Mouse (Mus musculus): ENCODE results near the gene Thrb. TPM values are rescaled to one million over a fixed set of nuclear protein-coding genes. Genes with fewer than 3 reads are reported as not detected.

The Thrb gene
- polyA plus RNA-seq, 1 experiment from 2014 or later: 7.8 TPM

GRCm38 (mm10) chr14:17835738-17836137 is 175.7 kb downstream of the Thrb start:
- in situ Hi-C loops (cut with MboI; ENCODE audit: low pct_unique_long_range_greater_than_20kb): no loop called here
- ChIA-PET POLR2A (no interaction called here), CTCF (interaction anchor here (0.7 kb wide), 1 partner anchor 12 kb away, joined by 3 read pairs; no protein-coding TSS in a partner anchor)
- ATAC-seq (no peak), DNase-seq (ENCODE audit: low read depth, low spot score) (no peak)
- no peak for TF ChIP-seq CTCF (IDR thresholded peaks at IDR 0.05)
- no peaks in the 10 kb centered on the region for H3K27me3 ChIP-seq

GRCm38 (mm10) chr14:17836766-17837165 is 176.7 kb downstream of the Thrb start:
- CTCF ChIA-PET: interaction anchor here (0.9 to 1.6 kb wide), 2 partner anchors 11 to 14 kb away, joined by 3 read pairs; no protein-coding TSS in a partner anchor
- no peak for DNase-seq (ENCODE audit: low read depth, low spot score)
- no peak for ATAC-seq
- in situ Hi-C loops (cut with MboI; ENCODE audit: low pct_unique_long_range_greater_than_20kb): no loop called here
- no peak for TF ChIP-seq CTCF (IDR thresholded peaks at IDR 0.05)
- no peaks in the 10 kb centered on the region for H3K27me3 ChIP-seq
- POLR2A ChIA-PET: no interaction called here

GRCm38 (mm10) chr14:17845003-17845697 is 185.1 kb downstream of the Thrb start:
- POLR2A ChIA-PET: interaction anchor here (0.7 kb wide), 1 partner anchor 185 kb away, joined by 3 read pairs; the partner anchor contains the start of gene Thrb
- H3K27me3 ChIP-seq: no peaks in the 10 kb centered on the region
- TF ChIP-seq CTCF (IDR thresholded peaks at IDR 0.05): no peak
- ATAC-seq: peak; percentile 73
- no peak for DNase-seq (ENCODE audit: low read depth, low spot score)
- CTCF ChIA-PET: no interaction called here
- in situ Hi-C loops (cut with MboI; ENCODE audit: low pct_unique_long_range_greater_than_20kb): no loop called here

GRCm38 (mm10) chr14:17845871-17846270 is 185.8 kb downstream of the Thrb start:
- ChIA-PET CTCF (no interaction called here), POLR2A (interaction anchor here (0.7 kb wide), 1 partner anchor 186 kb away, joined by 3 read pairs; the partner anchor contains the start of gene Thrb)
- in situ Hi-C loops (cut with MboI; ENCODE audit: low pct_unique_long_range_greater_than_20kb): no loop called here
- no peak for ATAC-seq
- TF ChIP-seq CTCF (IDR thresholded peaks at IDR 0.05): no peak
- H3K27me3 ChIP-seq: no peaks in the 10 kb centered on the region
- no peak for DNase-seq (ENCODE audit: low read depth, low spot score)

- ChIA-PET POLR2A (no interaction called here), CTCF (interaction anchor here (1.3 kb wide), 1 partner anchor 56 kb away, joined by 3 read pairs; no protein-coding TSS in a partner anchor)
- no peak for TF ChIP-seq CTCF (IDR thresholded peaks at IDR 0.05)
- in situ Hi-C loops (cut with MboI; ENCODE audit: low pct_unique_long_range_greater_than_20kb): no loop called here
- ATAC-seq: no peak
- no peaks in the 10 kb centered on the region for H3K27me3 ChIP-seq
- DNase-seq (ENCODE audit: low read depth, low spot score): no peak
Measured at GRCm38 (mm10) chr14:17846700-17847099, 186.6 kb downstream of the Thrb start.

GRCm38 (mm10) chr14:17847211-17847610 is 187.2 kb downstream of the Thrb start:
- no peak for ATAC-seq
- DNase-seq (ENCODE audit: low read depth, low spot score): no peak
- TF ChIP-seq CTCF (IDR thresholded peaks at IDR 0.05): no peak
- in situ Hi-C loops (cut with MboI; ENCODE audit: low pct_unique_long_range_greater_than_20kb): no loop called here
- ChIA-PET CTCF (interaction anchor here (1.1 to 1.3 kb wide), 2 partner anchors 10 to 56 kb away, joined by 3 read pairs; no protein-coding TSS in a partner anchor), POLR2A (no interaction called here)
- H3K27me3 ChIP-seq: no peaks in the 10 kb centered on the region

- TF ChIP-seq CTCF (IDR thresholded peaks at IDR 0.05): no peak
- in situ Hi-C loops (cut with MboI; ENCODE audit: low pct_unique_long_range_greater_than_20kb): no loop called here
- ATAC-seq (peak; percentile 42), DNase-seq (ENCODE audit: low read depth, low spot score) (no peak)
- POLR2A ChIA-PET: interaction anchor here (0.6 kb wide), 1 partner anchor 188 kb away, joined by 3 read pairs; no protein-coding TSS in a partner anchor
- no peaks in the 10 kb centered on the region for H3K27me3 ChIP-seq
- CTCF ChIA-PET: interaction anchor here (1.1 to 1.3 kb wide), 3 partner anchors 12 to 72 kb away, joined by 3 read pairs; no protein-coding TSS in a partner anchor
Measured at GRCm38 (mm10) chr14:17850355-17850754, 190.3 kb downstream of the Thrb start.

GRCm38 (mm10) chr14:17852236-17852635 is 192.2 kb downstream of the Thrb start:
- in situ Hi-C loops (cut with MboI; ENCODE audit: low pct_unique_long_range_greater_than_20kb): no loop called here
- POLR2A ChIA-PET: no interaction called here
- ATAC-seq: no peak
- TF ChIP-seq CTCF (IDR thresholded peaks at IDR 0.05): no peak
- CTCF ChIA-PET: interaction anchor here (0.9 kb wide), 1 partner anchor 13 kb away, joined by 4 read pairs; no protein-coding TSS in a partner anchor
- DNase-seq (ENCODE audit: low read depth, low spot score): no peak
- H3K27me3 ChIP-seq: no peaks in the 10 kb centered on the region

- TF ChIP-seq CTCF (IDR thresholded peaks at IDR 0.05): no peak
- ATAC-seq (no peak), DNase-seq (ENCODE audit: low read depth, low spot score) (no peak)
- POLR2A ChIA-PET: interaction anchor here (0.5 to 0.7 kb wide), 2 partner anchors 18 to 153 kb away, joined by 4 read pairs; no protein-coding TSS in a partner anchor
- CTCF ChIA-PET: interaction anchor here (2.3 kb wide), 1 partner anchor 9 kb away, joined by 5 read pairs; no protein-coding TSS in a partner anchor
- H3K27me3 ChIP-seq: no peaks in the 10 kb centered on the region
- in situ Hi-C loops (cut with MboI; ENCODE audit: low pct_unique_long_range_greater_than_20kb): loop anchor here (10.0 kb wide), 1 partner anchor 195 kb away; the partner anchor contains the start of gene Thrb
Measured at GRCm38 (mm10) chr14:17859790-17860385, 199.8 kb downstream of the Thrb start.

GRCm38 (mm10) chr14:17862651-17863050 is 202.6 kb downstream of the Thrb start:
- DNase-seq (ENCODE audit: low read depth, low spot score): no peak
- no peak for ATAC-seq
- TF ChIP-seq CTCF (IDR thresholded peaks at IDR 0.05): no peak
- H3K27me3 ChIP-seq: no peaks in the 10 kb centered on the region
- in situ Hi-C loops (cut with MboI; ENCODE audit: low pct_unique_long_range_greater_than_20kb): loop anchor here (10.0 kb wide), 1 partner anchor 198 kb away; the partner anchor contains the start of gene Thrb
- CTCF ChIA-PET: interaction anchor here (1.0 to 1.8 kb wide), 2 partner anchors 11 to 12 kb away, joined by 3 to 5 read pairs; no protein-coding TSS in a partner anchor
- POLR2A ChIA-PET: no interaction called here

All from Patski (cell line).